Mouse (Mus musculus) neural tube, embryonic 15.5 days (tissue): ENCODE results near the gene Nfia. TPM values are rescaled to one million over a fixed set of nuclear protein-coding genes. Genes with fewer than 3 reads are reported as not detected.

Experiments used
- ATAC-seq: fragments of 200-750 bp; cut with Nextera tagmentation; 2 replicates; pipeline ENCODE4 v1.8.0; 2017; ENCODE audit warnings: mild to moderate bottlenecking, moderate TSS enrichment, moderate library complexity; ENCODE audit not compliant: low FRiP score
- H3K27ac ChIP-seq: fragments of 300-500 bp; sonication (generic); replicated peaks from 2 replicates; pipeline ENCODE4 v1.5.1; 2015; ENCODE audit warnings: mild to moderate bottlenecking, inconsistent platforms
- H3K27me3 ChIP-seq: fragments of 300-500 bp; sonication (generic); replicated peaks from 2 replicates; pipeline ENCODE4 v1.6.1; 2015; ENCODE audit warnings: inconsistent platforms
- H3K36me3 ChIP-seq: fragments of 300-500 bp; sonication (generic); 2 replicates; pipeline ENCODE4 v1.6.1; 2015; ENCODE audit warnings: inconsistent platforms
- H3K4me1 ChIP-seq: fragments of 300-500 bp; sonication (generic); 2 replicates; pipeline ENCODE4 v1.6.1; 2015; ENCODE audit warnings: inconsistent platforms
- H3K4me2 ChIP-seq: fragments of 300-500 bp; sonication (generic); 2 replicates; pipeline ENCODE4 v1.6.1; 2015; ENCODE audit warnings: inconsistent platforms, mild to moderate bottlenecking, moderate library complexity
- H3K4me3 ChIP-seq: fragments of 300-500 bp; sonication (generic); replicated peaks from 2 replicates; pipeline ENCODE4 v1.5.1; 2015; ENCODE audit warnings: mild to moderate bottlenecking, inconsistent platforms
- H3K9ac ChIP-seq: fragments of 300-500 bp; sonication (generic); replicated peaks from 2 replicates; pipeline ENCODE4 v1.6.1; 2015; ENCODE audit warnings: mild to moderate bottlenecking, inconsistent platforms
- H3K9me3 ChIP-seq: fragments of 300-500 bp; sonication (generic); replicated peaks from 2 replicates; pipeline ENCODE4 v1.6.1; 2016; ENCODE audit warnings: inconsistent platforms
- WGBS: fragments of 180-500 bp; shearing (Covaris S2); methylation state at CpG from one replicate; pipeline ENCODE4 v1.1.7; 2015; ENCODE audit warnings: mixed read lengths; 5-methylcytosine and 5-hydroxymethylcytosine counted together
- polyA plus RNA-seq: library from polyadenylated mRNA; unstranded; fragments of >200 nt; fragmentation: Nextera tagmentation; extraction: Ambion mirVana; gene quantifications from 2 replicates; pipeline ENCODE4 v1.2.1, GENCODE M21; 2015

Nfia gene
- polyA plus RNA-seq, 1 experiment from 2014 or later, result 36.0 TPM

DNA sequence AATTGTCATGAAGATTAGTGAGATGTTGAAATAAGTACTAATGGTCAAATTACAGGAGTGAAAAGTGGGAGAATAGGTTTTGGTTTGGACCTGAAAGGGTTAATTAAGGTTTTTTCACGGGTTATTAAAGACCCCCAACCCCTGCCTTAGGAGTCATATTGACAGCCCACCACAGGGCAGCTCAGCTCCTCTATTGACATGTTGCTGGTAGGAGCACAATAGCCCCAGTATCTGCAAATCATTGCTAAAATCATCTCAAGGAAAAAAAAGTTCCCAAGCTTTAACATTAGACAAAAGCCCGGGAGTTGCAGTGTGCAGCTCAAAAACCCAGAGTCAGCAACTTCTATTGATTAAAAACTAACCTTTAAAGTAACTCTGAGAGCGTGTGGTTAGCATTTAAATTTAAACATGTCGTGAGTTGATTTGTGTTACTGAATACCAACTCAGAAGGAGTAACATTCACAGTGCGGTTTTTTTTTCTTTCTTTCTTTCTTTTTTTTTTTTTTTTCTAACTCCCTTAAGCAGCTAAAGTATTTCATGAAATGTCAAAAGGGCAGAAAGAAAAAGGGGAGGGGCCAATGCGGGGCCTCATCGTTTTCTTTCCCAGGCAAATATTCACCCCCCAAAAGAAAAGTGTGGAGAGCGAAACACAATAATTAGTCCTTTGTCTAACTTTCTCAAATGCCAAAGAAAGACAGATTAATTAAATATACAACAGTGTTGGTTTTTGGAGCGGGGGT lies 335.6 kb downstream of the Nfia start:
- WGBS, result 5% methylated on average over 9 of the region's 9 CpGs
- no peak overlapping the region for H3K9ac ChIP-seq

DNA sequence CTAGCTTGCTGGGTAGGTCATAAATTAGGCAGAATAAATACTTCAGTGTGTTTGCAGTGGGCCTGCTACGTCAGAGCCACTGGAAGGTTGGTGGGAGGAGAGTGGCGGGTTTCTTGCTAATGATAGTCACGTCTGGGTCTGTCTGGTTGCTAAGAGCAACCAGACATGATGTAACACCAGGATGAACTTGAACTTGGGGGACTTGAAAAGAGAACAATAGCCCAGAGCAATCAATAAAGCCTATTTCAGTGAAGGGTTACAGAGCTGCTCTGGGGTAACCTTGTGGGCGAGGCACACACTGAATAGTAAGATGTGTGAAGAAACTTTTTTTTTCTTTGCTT lies 336.1 kb downstream of the Nfia start:
- H3K27me3 ChIP-seq, result no peaks in the 10 kb centered on the region; the same call in 1 of the 2 replicates
- no peak overlapping the region for H3K9ac ChIP-seq
- H3K36me3 ChIP-seq, result no peaks in the 10 kb centered on the region
- no peaks in the 10 kb centered on the region for H3K9me3 ChIP-seq
- 5% methylated on average over 4 of the region's 4 CpGs for WGBS
- ATAC-seq, result peak; percentile 89
- H3K4me3 ChIP-seq, result no peak overlapping the region
- peaks cover 47% of the 10 kb centered on the region for H3K4me1 ChIP-seq
- peak overlapping the region; percentile 77 for H3K27ac ChIP-seq
- H3K4me2 ChIP-seq, result peak overlapping the region; percentile 22; the same call in 1 of the 2 replicates

More for the DNA sequence above, 335.6 kb downstream of the Nfia start:
- no peaks in the 10 kb centered on the region for H3K9me3 ChIP-seq
- H3K27ac ChIP-seq, result peak overlapping the region; percentile 77
- H3K27me3 ChIP-seq, result no peaks in the 10 kb centered on the region; the same call in 1 of the 2 replicates
- ATAC-seq, result no peak
- peak overlapping the region; percentile 22; the same call in 1 of the 2 replicates for H3K4me2 ChIP-seq
- no peaks in the 10 kb centered on the region for H3K36me3 ChIP-seq
- H3K4me1 ChIP-seq, result peaks cover 48% of the 10 kb centered on the region
- H3K4me3 ChIP-seq, result no peak overlapping the region

DNA sequence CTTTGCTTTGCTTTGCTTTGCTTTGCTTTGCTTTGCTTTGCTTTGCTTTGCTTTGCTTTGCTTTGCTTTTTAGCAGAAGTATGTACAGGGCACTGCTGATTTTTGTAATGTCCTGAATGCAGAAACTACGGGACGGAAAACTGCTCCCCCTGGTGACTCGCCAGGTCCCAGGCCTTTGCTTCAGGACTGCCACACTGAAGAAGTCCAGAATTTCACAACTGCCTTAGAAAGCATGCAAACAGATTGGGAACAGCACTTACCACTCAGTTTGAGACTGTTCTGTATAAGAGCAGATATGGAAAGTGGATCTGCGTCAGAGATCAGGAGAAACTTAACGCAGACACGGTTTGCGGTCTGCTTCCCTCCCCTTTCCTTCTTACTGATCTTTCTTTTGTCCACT lies 336.5 kb downstream of the Nfia start:
- H3K27ac ChIP-seq, result peak overlapping the region; percentile 77
- no peak overlapping the region for H3K4me2 ChIP-seq
- no peak overlapping the region for H3K4me3 ChIP-seq
- no peaks in the 10 kb centered on the region; the same call in 1 of the 2 replicates for H3K27me3 ChIP-seq
- ATAC-seq, result peak; percentile 68; the same call in 1 of the 2 replicates
- H3K36me3 ChIP-seq, result no peaks in the 10 kb centered on the region
- no peaks in the 10 kb centered on the region for H3K9me3 ChIP-seq
- 5% methylated on average over 7 of the region's 7 CpGs for WGBS
- no peak overlapping the region for H3K9ac ChIP-seq
- H3K4me1 ChIP-seq, result peaks cover 47% of the 10 kb centered on the region

DNA sequence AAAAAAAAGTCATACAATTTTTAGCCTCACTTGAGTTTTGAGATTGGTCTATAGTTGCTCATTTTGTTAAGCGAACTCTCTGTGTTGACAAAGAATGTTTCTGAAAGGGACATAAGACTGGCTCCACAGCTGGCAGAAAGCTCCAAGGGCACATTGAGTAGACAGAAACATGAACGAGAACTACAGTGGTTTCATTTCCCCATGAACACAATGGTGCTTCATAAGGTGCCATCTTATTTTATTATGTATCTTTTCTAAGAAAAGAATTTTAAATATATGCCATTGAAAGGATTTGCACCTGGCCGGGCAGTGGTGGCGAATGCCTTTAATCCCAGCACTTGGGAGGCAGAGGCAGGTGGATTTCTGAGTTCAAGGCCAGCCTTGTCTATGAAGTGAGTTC lies 337.4 kb downstream of the Nfia start:
- Histone ChIP-seq H3K4me1 (peaks cover 42% of the 10 kb centered on the region), H3K4me2 (no peak overlapping the region), H3K9me3 (no peaks in the 10 kb centered on the region), H3K4me3 (no peak overlapping the region), H3K36me3 (no peaks in the 10 kb centered on the region), H3K27ac (peak overlapping the region; percentile 77; the same call in 1 of the 2 replicates), H3K9ac (no peak overlapping the region), H3K27me3 (no peaks in the 10 kb centered on the region; the same call in 1 of the 2 replicates)
- ATAC-seq, result no peak
- WGBS, result 81% methylated on average over 4 of the region's 4 CpGs

DNA sequence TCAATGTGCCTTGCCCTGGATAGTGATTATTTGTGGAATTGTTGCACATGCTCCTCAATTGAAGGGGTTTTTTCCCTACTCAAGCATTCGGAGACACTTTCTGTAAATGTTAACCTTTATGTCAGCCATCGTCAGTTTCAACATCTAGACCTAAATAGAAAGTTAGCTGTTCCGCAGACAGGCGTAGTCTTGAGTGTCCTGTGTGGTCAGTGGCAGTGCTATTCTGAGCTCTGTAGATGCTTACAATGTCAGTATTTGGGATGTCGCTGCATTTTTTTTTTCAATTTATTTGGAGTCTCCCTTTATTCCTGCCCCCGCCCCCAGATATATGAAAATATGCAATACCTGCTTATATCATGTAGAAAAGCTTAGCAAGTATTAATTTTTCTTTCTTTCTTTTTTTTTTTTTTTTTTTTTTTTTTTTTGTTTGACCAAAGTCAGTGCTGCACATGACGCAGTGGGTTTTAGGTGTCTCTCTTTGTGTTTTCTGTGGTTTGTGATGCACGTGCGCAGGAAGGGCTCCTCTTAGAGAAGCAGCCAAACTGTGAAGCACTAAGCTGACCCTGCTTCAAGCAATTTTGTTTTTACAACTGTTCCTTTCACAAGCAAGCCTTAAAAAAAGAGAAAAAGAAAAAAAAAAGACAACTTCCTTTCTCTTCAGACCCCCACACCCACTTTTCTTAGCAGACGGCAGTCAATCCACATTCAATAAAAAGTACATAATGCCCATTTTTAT lies 340.9 kb downstream of the Nfia start:
- no peak overlapping the region for H3K27ac ChIP-seq
- H3K36me3 ChIP-seq, result no peaks in the 10 kb centered on the region
- no peak overlapping the region for H3K4me2 ChIP-seq
- H3K9me3 ChIP-seq, result no peaks in the 10 kb centered on the region
- H3K27me3 ChIP-seq, result no peaks in the 10 kb centered on the region
- H3K4me1 ChIP-seq, result peaks cover 9% of the 10 kb centered on the region; the same call in 1 of the 2 replicates
- no peak overlapping the region for H3K9ac ChIP-seq
- WGBS, result 72% methylated on average over 10 of the region's 10 CpGs
- H3K4me3 ChIP-seq, result no peak overlapping the region
- no peak for ATAC-seq

DNA sequence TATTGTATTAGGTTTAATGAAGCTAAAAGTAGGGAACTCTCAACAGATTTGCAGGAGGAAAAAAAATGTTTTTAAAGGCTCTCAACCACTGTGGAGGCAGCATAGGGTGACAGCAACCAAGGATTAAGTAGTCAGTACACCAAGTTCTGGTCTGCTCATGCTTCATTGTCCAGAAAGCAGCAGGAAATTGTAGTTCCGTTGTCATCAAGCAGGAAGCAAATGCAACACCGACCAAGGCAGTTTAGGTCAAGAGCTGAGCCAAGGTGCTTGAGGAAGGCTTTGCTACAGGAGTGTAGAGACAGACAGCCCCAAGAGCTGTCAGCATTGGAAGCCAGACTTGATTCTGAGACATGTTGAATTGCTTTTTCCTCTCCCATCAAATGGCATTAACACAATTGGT lies 342.4 kb downstream of the Nfia start:
- H3K9ac ChIP-seq, result no peak overlapping the region
- H3K27me3 ChIP-seq, result no peaks in the 10 kb centered on the region
- no peak overlapping the region for H3K4me2 ChIP-seq
- H3K9me3 ChIP-seq, result no peaks in the 10 kb centered on the region
- no peaks in the 10 kb centered on the region for H3K4me1 ChIP-seq
- H3K36me3 ChIP-seq, result no peaks in the 10 kb centered on the region
- WGBS, result 77% methylated on average over 2 of the region's 2 CpGs
- ATAC-seq, result no peak
- no peak overlapping the region for H3K4me3 ChIP-seq
- H3K27ac ChIP-seq, result no peak overlapping the region

DNA sequence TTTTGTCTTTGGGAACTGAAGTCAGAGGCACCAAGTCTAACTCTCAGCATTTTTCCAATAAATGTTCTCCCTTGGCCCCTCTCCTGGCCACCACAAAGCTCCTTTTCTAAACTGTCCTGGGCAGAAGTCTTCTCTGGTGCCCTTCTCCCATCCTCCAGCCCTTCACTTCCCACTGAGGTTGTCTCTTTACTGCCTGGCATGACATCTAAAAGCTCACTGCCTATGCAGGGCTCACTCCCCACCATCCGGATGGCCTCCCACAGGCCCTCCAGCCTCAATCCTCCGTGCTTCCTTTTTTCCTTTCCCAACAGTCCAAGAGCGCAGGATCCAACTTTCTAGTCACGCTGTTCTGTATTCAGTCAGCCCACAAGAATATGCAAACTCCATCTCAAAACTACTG lies 342.9 kb downstream of the Nfia start:
- Histone ChIP-seq H3K36me3 (no peaks in the 10 kb centered on the region), H3K9ac (no peak overlapping the region), H3K27me3 (no peaks in the 10 kb centered on the region), H3K4me1 (no peaks in the 10 kb centered on the region), H3K4me2 (no peak overlapping the region), H3K27ac (no peak overlapping the region), H3K4me3 (no peak overlapping the region), H3K9me3 (no peaks in the 10 kb centered on the region)
- no peak for ATAC-seq
- 98% methylated on average over 4 of the region's 4 CpGs for WGBS

DNA sequence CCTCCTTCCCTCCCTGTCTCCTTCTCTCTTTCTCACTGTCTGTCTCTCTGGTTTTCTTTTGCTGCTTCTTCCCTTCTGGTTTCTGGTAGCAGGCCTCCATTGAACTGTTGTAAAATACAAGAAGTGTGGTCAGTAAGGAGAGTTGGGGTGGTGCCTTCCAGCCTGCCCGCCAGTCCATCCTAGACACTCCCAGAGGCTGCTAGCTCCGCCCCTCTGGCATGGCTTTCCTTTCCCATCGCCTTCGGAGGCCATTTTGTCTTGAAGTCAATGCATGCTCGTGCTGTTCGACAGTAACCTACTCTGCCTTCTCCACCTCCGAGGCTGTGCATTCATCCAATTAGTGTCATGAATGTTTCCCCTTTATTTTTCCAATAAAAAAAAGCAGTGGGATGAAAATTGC lies 343.5 kb downstream of the Nfia start:
- ATAC-seq, result no peak

DNA sequence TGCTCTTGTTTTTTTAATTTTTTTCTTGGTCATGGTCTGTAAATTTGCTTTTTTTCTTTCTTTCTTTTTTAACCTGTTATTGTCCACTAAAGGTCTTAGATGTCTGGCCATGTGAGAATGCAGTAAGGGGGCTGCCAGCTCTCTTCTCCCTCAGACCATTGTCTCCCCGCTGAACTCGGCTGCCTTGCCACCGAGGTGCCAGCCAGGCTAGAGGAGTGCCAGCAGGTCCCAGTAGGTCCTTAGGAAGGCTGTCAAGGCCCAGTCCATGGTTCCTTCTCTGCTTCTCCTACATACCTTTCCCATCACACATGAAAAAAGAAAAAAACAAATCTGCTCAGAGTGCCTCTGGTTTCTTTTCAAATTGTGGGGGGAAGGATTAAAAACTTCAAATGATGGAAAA lies 345.6 kb downstream of the Nfia start:
- Histone ChIP-seq H3K36me3 (no peaks in the 10 kb centered on the region), H3K9ac (no peak overlapping the region), H3K4me3 (no peak overlapping the region), H3K9me3 (no peaks in the 10 kb centered on the region), H3K27ac (no peak overlapping the region), H3K4me1 (no peaks in the 10 kb centered on the region), H3K27me3 (no peaks in the 10 kb centered on the region), H3K4me2 (no peak overlapping the region)
- no peak for ATAC-seq
- 33% methylated on average over 3 of the region's 3 CpGs for WGBS

More for the DNA sequence above, 343.5 kb downstream of the Nfia start:
- no peaks in the 10 kb centered on the region for H3K9me3 ChIP-seq
- H3K36me3 ChIP-seq, result no peaks in the 10 kb centered on the region
- no peak overlapping the region for H3K4me2 ChIP-seq
- no peak overlapping the region for H3K27ac ChIP-seq
- no peaks in the 10 kb centered on the region for H3K4me1 ChIP-seq
- 82% methylated on average over 7 of the region's 7 CpGs for WGBS
- no peaks in the 10 kb centered on the region for H3K27me3 ChIP-seq
- H3K4me3 ChIP-seq, result no peak overlapping the region
- no peak overlapping the region for H3K9ac ChIP-seq

DNA sequence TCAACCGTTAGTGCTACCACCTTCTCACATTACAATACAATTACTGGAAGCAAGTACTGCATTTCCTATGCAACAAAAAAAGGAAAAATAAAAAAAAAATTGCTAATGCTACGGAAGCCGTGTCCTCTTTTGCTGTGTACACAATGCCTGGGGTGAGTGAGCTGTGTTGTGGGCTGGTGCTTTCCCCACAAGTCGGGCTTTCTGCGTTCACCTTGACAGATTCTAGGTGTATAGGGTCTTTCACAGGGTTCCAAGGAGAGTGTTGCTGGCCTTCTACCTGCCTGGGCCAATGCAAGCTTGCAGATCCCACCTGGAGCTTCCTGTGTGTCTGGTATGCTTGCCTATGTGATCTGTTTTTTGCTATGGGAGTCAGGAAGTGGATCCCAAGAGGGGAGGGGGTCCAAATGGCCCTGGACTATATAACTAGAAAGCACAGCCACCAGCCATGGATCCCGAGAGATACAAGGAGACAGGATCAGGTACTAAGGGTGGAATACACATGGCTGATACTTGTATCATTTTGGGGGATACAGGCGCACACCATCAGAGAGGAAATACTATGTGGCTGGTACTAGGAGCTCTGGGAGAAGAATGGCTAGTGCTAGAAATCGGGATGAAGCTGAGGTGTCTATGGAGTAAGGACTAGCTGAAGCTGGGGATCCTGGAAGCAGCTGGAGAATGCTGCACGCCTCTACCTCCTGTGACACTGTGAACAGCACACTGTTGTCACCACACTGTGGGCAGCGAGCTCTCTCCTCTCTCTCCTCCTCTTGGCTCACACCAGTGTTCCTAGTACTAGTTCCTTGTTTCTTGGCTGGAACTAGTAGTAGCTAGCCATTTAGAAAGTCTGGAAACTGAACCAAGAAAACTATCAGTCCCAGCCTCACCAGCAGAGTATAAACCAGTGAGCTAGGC lies 346.5 kb downstream of the Nfia start:
- H3K27me3 ChIP-seq, result no peaks in the 10 kb centered on the region
- no peak overlapping the region for H3K4me2 ChIP-seq
- ATAC-seq, result no peak
- 86% methylated on average over 10 of the region's 10 CpGs for WGBS
- no peaks in the 10 kb centered on the region for H3K9me3 ChIP-seq
- H3K9ac ChIP-seq, result no peak overlapping the region
- no peak overlapping the region for H3K27ac ChIP-seq
- no peaks in the 10 kb centered on the region for H3K36me3 ChIP-seq
- no peaks in the 10 kb centered on the region for H3K4me1 ChIP-seq
- H3K4me3 ChIP-seq, result no peak overlapping the region

DNA sequence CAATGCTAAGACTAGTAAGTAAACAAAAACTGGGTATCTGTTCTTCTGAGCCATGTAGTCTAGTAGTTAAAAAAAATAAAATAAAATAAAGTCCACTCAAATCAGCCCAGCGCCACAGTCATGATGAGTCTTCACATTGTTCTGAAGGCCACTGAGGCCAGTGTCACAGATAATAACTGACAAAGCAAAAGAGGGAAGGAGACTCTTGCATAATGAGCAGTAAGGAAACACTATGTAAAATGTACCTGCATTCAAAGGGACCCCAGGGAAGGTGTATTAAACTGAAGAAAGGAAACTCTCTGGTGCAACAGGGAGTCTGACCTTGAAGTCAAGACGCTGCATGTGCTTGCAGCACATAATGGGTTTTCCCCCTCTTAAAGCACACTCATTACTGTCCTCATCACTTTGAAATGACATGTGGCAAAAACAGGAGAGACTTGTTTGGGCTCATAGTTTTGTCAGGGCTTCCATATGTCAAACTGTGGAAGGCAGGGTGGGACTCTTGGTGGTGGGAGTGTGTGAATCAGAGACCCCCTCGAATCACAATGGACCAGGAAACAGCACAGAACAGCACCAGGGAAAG lies 347.5 kb downstream of the Nfia start:
- no peak for ATAC-seq
- no peaks in the 10 kb centered on the region for H3K9me3 ChIP-seq
- H3K9ac ChIP-seq, result no peak overlapping the region
- H3K4me2 ChIP-seq, result no peak overlapping the region
- H3K4me1 ChIP-seq, result no peaks in the 10 kb centered on the region
- H3K27me3 ChIP-seq, result no peaks in the 10 kb centered on the region
- no peak overlapping the region for H3K27ac ChIP-seq
- H3K36me3 ChIP-seq, result no peaks in the 10 kb centered on the region
- WGBS, result 84% methylated on average over 3 of the region's 3 CpGs
- H3K4me3 ChIP-seq, result no peak overlapping the region
